Mouse (Mus musculus): ENCODE data around the gene Slxl1. TPM values are rescaled to one million over a fixed set of nuclear protein-coding genes. Genes with fewer than 3 reads are reported as not detected.

Gene Slxl1
- not detected in 2 replicates for polyA plus RNA-seq (2015; fragmentation: Nextera tagmentation; extraction: Ambion mirVana)

GRCm38 (mm10) chrX:55226576-55226975 lies at the start of gene Slxl1:
Gene Slxl1 (plus strand): TSS chrX:55226876.

